Mouse (Mus musculus) R1 (cell line): ENCODE measurements at regions not wholly inside any gene's neighbourhood (a gene's known extent, or its start where the extent isn't known, plus 50 kb on each side); places are given as distances from the start of the nearest gene placed in this dataset.
A peak's percentile ranks its signal among the peaks of the same experiment; 100 is the strongest.
"Not testable (repeated sequence)": the region's sequence is repeated elsewhere in the genome, so short reads cannot be mapped to it uniquely, and the experiment has no call there.

Source experiments
- DNase-seq: peaks from one replicate; pipeline ENCODE4 v3.0.0-alpha.2; 2018; ENCODE audit warnings: low read depth, low spot score

DNA sequence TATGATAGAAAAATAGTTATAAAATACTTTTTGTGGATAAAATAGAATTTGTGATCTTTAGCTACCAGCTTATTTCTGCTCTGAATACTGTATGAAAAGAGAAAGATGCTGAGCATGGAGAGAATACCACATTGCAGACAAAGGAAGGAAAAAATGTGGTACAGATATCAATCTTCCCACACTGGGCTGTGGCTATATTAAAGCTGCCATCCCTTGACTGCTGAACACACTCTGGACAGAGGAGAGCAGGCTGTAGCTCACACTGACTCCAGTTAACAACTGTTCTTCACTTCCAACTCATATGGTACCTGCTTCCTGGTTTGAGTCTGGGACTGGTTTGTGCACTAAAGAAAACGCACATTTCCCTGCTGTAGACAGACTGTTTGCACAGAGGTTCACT, 76.7 kb upstream of the Try4 start:
- DNase-seq, result no peak

DNA sequence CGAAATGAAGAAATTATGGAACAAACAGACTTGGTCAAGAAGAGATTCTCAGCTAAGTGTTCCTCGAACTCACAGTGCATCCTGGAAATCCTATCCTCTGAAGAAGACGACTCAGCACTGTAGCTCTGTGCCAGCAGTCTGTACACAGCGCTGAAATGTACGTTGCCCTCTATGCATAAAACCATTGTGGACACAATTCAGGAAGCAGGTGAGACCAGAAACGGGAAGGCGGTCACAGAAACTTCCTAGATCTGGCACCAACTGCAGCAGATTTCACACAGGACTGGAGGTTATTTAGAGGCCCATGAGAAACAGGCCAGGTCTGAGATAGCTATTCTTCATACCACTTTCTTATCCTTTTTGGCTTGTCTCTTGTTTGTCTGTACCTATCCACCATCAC, 83.7 kb upstream of the Try4 start:
- DNase-seq, result no peak

- no peak for DNase-seq
Measured at GRCm38 (mm10) chr6:41215857-41216256, 86.2 kb upstream of the Try4 start.

GRCm38 (mm10) chr6:41205864-41206263, 96.2 kb upstream of the Try4 start:
- no peak for DNase-seq

GRCm38 (mm10) chr6:41202882-41203281, 99.2 kb upstream of the Try4 start:
- no peak for DNase-seq

- DNase-seq, result no peak
Measured at GRCm38 (mm10) chr6:41202302-41202701, 99.8 kb upstream of the Try4 start.

GRCm38 (mm10) chr6:41194464-41194863, 107.6 kb upstream of the Try4 start:
- DNase-seq, result peak; percentile 25

- DNase-seq, result no peak
Measured at GRCm38 (mm10) chr6:41191734-41192326, 110.2 kb upstream of the Try4 start.

DNA sequence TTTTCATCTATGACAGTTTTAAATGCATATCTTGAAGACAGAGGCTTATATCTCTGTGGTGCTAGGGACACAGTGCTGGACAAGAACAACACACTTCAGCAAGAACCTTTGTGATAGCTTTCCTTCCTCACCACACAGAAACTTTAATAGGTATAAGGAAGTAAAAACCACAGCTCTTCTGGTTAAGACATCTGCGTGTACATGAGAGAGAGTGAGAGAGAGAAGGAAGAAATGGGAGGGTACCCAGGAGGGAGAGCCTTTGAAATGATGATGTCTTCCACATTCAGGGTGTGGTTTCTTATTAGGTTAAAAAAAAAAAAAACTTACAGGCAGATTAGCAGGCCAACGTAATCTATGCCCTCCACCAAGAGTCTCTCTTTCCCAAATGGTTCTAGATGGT, 113.2 kb upstream of the Try4 start:
- DNase-seq, result no peak

DNA sequence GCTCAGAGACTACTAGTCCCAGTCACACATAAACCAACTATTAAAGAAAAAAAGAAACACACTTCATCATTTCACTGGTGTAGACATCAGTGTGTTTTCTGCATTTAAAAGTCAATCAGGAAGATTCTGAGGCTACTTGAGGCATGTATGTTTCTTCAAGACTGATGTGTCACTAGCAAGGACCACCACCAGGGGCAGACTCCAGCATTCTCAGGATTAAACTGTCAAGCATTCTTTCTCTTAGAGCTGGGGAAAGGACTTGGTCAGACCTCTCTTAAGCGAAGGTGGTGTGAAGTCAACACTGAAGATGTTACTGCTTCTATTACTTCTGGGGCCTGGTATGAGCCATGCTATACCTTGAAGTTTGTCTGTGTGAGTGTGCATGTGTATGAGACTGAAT, 114.1 kb upstream of the Try4 start:
- peak; percentile 24 for DNase-seq

GRCm38 (mm10) chr6:41178896-41179295, 123.2 kb upstream of the Try4 start:
- DNase-seq, result no peak

DNA sequence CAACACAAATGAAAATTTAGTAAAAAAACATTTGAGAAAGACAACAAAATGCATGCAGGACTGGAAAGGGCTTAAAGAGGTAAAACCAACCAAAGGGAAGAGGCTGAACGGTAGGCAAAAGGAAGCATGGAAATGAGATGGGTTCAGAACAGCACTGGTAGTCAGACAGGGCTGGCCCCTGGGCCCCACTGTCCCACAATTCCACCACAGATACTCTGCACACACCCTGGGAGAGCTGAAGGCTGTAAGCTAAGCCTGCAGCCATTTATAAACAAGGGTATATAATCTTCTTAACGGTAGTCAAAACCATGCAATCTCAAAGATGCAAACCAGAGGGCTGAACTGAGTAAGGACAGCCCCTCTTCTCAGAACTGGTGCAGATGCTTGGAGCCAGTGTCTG, 124.0 kb upstream of the Try4 start:
- no peak for DNase-seq

DNA sequence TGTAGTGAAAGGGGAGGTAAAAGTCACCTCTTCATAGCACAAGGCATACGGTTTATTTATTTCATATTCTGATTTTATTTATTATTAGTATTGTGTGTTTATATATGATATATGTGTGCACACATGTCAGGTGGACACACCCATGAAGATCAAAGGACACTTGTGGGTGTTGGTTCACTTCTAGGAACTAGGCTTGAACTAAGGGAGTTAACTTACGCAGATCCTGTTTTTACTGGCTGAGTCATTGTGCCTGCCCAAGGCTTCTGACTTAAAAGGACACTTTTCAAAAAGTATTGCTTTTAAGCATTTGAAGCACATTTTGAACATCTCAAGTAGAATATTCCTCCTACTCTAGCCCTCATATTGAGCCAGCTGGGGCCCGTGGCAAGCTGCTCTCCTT, 124.9 kb upstream of the Try4 start:
- no peak for DNase-seq

GRCm38 (mm10) chr6:41176034-41176433, 126.0 kb upstream of the Try4 start:
- no peak for DNase-seq

DNA sequence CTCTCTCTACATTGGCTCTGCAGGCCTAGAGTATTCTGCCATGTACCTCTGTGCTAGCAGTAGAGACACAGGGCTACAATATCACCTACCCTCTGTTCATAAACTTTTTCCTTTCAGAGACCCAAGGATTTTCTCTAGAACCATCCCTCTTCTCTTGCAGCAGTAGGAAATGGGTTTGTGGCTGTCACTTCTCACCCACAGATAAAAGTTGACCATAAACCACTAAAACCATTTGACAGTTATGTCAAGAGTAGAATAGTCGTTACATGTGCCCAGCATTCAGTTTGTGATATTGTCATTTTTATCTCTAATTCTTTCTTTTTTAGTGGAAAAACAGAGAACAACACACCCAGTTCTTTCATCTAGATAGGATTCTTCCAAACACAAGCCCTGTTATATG, 128.2 kb upstream of the 2210010C04Rik start:
- no peak for DNase-seq

DNA sequence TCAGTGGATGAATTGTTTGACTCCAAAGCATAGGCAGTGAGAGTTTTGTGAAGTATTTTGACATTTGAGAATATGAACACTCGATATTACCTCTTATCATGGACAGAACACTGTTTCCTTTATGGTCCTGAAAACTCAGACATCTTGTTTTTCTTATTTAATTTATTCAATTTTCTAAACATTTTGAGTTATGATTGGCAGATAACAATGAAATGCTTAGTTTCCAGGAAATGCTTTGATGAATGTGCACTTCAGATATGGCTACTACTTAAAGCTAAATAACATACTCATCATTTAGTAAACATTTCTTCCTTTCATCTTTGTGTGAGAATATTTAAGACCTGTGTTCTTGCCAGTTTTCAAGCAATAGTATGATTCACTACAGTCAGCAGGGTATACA, 126.4 kb upstream of the 2210010C04Rik start:
- DNase-seq, result no peak

DNA sequence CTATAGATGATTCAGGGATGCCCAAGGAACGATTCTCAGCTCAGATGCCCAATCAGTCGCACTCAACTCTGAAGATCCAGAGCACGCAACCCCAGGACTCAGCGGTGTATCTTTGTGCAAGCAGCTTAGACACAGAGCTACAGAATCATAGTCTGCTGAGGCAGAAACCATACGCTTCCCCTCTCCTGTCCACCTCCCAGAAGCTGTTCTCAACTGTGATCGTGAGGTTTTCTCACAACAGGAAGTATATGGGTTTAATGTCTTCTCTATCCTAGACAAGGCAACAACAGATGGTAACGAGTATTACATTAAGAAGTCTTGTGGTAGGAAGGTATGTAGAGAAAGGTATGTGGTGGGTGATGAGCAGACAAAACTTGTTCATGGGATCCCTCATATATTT, 116.8 kb upstream of the 2210010C04Rik start:
- DNase-seq, result no peak

- no peak for DNase-seq
Measured at GRCm38 (mm10) chr6:41151542-41151941, 116.2 kb upstream of the 2210010C04Rik start.

GRCm38 (mm10) chr6:41140916-41141315, 105.6 kb upstream of the 2210010C04Rik start:
- no peak for DNase-seq

GRCm38 (mm10) chr6:41137401-41137777, 102.1 kb upstream of the 2210010C04Rik start:
- DNase-seq, result not testable (repeated sequence)

DNA sequence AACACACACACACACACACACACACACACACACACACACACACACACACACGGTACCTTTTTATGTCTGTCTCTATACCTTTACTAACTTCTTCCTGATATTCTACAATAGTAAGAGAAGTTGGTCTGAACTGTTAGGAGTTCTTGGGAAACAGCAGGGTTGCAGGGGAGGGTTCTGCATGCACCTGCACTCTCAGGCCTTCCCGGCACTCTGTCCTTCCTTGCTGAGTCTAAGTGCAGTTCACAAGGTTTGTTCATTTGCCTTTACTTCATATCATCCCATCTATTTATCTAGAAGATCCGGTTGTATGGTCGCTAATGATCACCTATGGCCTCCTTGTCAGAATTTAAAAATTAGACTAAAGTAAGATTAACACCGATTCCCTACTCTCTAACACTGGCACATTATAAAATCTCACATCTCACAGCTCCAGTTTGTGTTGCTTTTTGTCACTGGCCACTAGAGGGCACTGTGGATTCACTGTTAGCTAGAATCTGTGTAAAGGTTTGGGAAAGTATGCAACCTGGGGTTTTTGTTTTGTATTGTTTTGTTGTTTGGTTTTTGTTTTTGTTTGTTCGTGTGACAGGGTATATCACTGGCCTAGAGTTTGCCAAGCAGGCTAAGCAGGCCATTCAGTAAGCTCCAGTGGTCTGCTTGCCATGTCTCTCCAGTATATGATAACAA, 101.5 kb upstream of the 2210010C04Rik start:
- DNase-seq, result peak; percentile 63

DNA sequence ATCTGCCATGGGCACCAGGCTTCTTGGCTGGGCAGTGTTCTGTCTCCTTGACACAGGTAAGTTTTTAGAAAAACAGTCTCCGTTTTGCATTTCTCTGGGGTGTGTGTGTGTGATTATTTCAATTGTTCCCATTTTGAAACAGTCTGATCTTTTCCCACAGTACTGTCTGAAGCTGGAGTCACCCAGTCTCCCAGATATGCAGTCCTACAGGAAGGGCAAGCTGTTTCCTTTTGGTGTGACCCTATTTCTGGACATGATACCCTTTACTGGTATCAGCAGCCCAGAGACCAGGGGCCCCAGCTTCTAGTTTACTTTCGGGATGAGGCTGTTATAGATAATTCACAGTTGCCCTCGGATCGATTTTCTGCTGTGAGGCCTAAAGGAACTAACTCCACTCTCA, 99.9 kb upstream of the 2210010C04Rik start:
- DNase-seq, result no peak

- DNase-seq, result no peak
Measured at GRCm38 (mm10) chr6:41129906-41130305, 94.6 kb upstream of the 2210010C04Rik start.

GRCm38 (mm10) chr6:41127816-41128215, 92.5 kb upstream of the 2210010C04Rik start:
- no peak for DNase-seq
